Mouse (Mus musculus) forebrain, embryonic 10.5 days (tissue): ENCODE measurements at regions not wholly inside any gene's neighbourhood (a gene's known extent, or its start where the extent isn't known, plus 50 kb on each side); places are given as distances from the start of the nearest gene placed in this dataset.

Source experiments
- DNase-seq: peaks from one replicate; pipeline ENCODE4 v3.0.0-alpha.2; 2017; ENCODE audit warnings: low spot score; ENCODE audit errors: extremely low spot score
- H3K27ac ChIP-seq: fragments of 300-500 bp; sonication (generic); 2 replicates; pipeline ENCODE4 v1.5.1; 2016; ENCODE audit warnings: mild to moderate bottlenecking
- H3K27me3 ChIP-seq: fragments of 300-500 bp; sonication (generic); 2 replicates; pipeline ENCODE4 v1.6.1; 2016; ENCODE audit warnings: mild to moderate bottlenecking; ENCODE audit not compliant: poor library complexity, severe bottlenecking
- H3K36me3 ChIP-seq: fragments of 300-500 bp; sonication (generic); replicated peaks from 2 replicates; pipeline ENCODE4 v1.6.1; 2016; ENCODE audit warnings: mild to moderate bottlenecking, moderate library complexity
- H3K4me1 ChIP-seq: fragments of 300-500 bp; sonication (generic); 2 replicates; pipeline ENCODE4 v1.6.1; 2016
- H3K4me3 ChIP-seq: fragments of 300-500 bp; sonication (generic); 2 replicates; pipeline ENCODE4 v1.5.1; 2016; ENCODE audit warnings: mild to moderate bottlenecking, moderate library complexity
- H3K9me3 ChIP-seq: fragments of 300-500 bp; sonication (generic); 2 replicates; pipeline ENCODE4 v1.6.1; 2016; ENCODE audit warnings: mild to moderate bottlenecking, moderate library complexity
- WGBS: fragments of 180-500 bp; shearing (Covaris S2); methylation state at CpG from one replicate; pipeline ENCODE4 v1.1.7; 2016; 5-methylcytosine and 5-hydroxymethylcytosine counted together

DNA sequence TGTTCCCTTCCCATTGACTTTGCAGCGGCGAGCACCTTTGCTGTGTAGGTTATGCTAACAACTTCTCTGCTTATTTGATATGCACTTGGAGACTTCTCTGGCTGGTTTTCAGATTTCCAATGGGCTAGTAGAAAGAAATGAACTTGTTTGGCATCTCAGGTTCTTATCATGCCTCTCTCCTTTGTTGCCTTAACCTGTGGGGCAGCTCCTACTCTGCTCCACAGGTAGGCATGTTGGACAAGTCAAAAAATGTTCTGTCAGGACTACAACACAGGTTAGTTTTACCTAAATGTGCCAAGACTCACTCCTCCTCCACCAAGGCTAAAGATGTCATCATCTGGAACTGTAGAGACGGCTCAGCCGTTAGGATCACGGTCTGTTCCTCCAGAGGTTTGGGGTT is 1164.3 kb downstream of the 4930447A16Rik start:
- H3K9me3 ChIP-seq, result no peaks in the 10 kb centered on the region
- no peaks in the 10 kb centered on the region for H3K36me3 ChIP-seq
- no peak overlapping the region for H3K4me3 ChIP-seq
- no peak overlapping the region for H3K27ac ChIP-seq
- H3K27me3 ChIP-seq, result no peaks in the 10 kb centered on the region
- no peak for DNase-seq
- H3K4me1 ChIP-seq, result peaks cover 16% of the 10 kb centered on the region
- WGBS, result 98% methylated on average over 5 of the region's 5 CpGs

DNA sequence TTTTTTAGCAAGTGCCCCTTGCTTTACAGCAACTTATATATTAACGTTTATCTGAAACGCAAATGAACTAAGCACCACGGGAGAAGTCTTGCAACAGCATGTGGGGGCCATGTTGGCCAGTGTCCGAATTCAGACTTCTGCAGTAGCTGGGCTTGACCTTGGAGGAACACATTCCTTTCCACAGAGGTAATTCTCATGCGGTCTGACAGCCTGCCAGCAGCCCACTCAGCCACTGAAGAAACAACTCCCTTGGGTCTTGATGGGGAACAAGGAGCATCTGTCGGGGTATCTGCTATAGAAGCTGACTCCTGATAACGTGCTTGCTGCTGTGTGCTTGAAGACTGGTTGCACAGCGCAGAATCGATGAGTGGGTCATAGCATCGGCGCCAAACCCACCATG is 1168.7 kb downstream of the 4930447A16Rik start:
- H3K9me3 ChIP-seq, result no peaks in the 10 kb centered on the region
- no peak overlapping the region for H3K4me3 ChIP-seq

DNA sequence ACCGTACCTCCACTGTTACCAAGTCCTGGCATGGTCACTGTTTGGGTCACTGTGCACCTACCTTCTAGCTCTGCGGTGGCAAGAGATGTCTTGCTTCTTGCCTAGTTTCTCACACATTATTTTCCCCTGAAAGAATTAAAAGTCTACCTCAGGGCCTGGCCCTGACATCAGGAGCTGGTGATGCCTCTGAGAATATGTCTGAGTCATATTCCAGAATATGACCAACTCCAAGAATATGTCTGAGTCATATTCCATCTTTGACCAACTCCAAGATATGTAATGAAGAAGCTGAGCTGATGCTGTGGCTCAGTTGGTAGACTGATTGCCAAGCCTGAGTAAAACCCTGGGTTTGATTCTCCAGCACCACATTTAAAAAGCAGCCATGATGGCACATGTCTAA is 1169.4 kb downstream of the 4930447A16Rik start:
- Histone ChIP-seq H3K27me3 (no peaks in the 10 kb centered on the region), H3K4me3 (no peak overlapping the region), H3K36me3 (no peaks in the 10 kb centered on the region), H3K4me1 (no peaks in the 10 kb centered on the region), H3K9me3 (no peaks in the 10 kb centered on the region), H3K27ac (no peak overlapping the region)
- DNase-seq, result no peak
- WGBS, result 95% methylated on average over 2 of the region's 2 CpGs

More for the DNA sequence above, 1168.7 kb downstream of the 4930447A16Rik start:
- no peaks in the 10 kb centered on the region for H3K27me3 ChIP-seq
- no peaks in the 10 kb centered on the region for H3K36me3 ChIP-seq
- H3K4me1 ChIP-seq, result no peaks in the 10 kb centered on the region
- no peak for DNase-seq
- H3K27ac ChIP-seq, result no peak overlapping the region
- WGBS, result 92% methylated on average over 11 of the region's 11 CpGs

DNA sequence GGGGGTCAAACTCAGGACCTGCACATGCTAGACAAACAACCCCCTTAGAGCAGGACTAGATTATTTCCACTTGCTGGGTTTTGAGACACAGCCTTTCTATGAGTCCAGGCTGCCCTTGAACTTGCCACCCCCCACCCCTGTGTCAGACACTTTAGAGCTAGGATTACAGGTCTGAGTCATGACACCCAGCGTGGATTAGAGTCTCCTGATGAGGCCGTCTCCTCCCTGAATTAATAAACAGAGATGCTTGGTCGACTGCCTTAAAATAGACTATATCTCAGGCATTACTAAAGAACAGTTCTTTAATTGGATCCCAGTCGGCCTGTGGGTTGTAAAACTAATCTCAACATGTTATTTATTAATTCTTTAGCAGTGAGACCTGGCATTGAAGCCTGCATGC is 1170.5 kb downstream of the 4930447A16Rik start:
- no peaks in the 10 kb centered on the region for H3K27me3 ChIP-seq
- no peaks in the 10 kb centered on the region for H3K36me3 ChIP-seq
- H3K4me1 ChIP-seq, result no peaks in the 10 kb centered on the region
- H3K27ac ChIP-seq, result no peak overlapping the region
- DNase-seq, result no peak
- no peak overlapping the region for H3K4me3 ChIP-seq
- WGBS, result 68% methylated on average over 4 of the region's 4 CpGs
- H3K9me3 ChIP-seq, result no peaks in the 10 kb centered on the region

DNA sequence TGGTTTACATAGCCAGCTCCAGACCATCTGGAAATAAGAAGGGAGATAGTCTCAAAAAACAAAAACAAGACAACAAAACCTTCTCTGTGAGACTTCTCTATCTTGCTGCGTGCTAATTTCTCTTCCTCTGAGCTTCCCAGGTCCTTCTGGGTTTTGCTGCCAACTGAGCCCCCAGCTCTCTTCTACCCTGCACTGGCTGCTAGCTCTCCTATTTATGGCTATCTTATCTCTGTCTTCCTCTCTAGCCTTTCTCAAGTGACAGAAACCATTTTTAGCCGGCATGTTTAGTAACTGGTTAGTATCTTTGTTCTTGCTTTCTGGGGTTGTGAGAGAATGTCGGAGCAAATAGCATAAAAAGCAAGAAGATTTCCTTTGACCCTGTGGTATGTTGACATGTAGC is 1172.1 kb downstream of the 4930447A16Rik start:
- DNase-seq, result no peak
- Histone ChIP-seq H3K36me3 (no peaks in the 10 kb centered on the region), H3K9me3 (no peaks in the 10 kb centered on the region), H3K27ac (no peak overlapping the region), H3K27me3 (no peaks in the 10 kb centered on the region), H3K4me3 (no peak overlapping the region), H3K4me1 (no peaks in the 10 kb centered on the region)
- 87% methylated on average over 3 of the region's 3 CpGs for WGBS

DNA sequence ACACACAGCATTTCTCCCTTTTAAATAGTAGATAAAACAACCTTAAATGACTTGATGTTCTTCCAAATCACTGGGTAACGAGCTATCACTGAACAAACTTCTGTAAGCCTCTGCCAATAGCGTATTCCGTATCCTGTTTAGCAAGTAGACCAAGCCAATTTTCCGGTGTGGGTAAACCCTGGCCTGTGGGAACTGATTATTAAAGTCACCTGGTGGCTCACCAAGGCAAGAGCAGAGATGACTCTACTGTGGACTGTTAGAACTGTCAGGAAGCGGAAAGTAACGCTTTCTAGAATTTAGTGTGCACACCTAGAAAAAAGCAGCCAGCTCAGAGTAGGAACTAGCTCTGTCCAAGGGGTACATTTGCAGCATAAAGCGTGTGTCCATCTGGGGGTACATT is 1176.1 kb downstream of the 4930447A16Rik start:
- Histone ChIP-seq H3K4me3 (no peak overlapping the region), H3K27ac (no peak overlapping the region)
- 92% methylated on average over 7 of the region's 7 CpGs for WGBS

DNA sequence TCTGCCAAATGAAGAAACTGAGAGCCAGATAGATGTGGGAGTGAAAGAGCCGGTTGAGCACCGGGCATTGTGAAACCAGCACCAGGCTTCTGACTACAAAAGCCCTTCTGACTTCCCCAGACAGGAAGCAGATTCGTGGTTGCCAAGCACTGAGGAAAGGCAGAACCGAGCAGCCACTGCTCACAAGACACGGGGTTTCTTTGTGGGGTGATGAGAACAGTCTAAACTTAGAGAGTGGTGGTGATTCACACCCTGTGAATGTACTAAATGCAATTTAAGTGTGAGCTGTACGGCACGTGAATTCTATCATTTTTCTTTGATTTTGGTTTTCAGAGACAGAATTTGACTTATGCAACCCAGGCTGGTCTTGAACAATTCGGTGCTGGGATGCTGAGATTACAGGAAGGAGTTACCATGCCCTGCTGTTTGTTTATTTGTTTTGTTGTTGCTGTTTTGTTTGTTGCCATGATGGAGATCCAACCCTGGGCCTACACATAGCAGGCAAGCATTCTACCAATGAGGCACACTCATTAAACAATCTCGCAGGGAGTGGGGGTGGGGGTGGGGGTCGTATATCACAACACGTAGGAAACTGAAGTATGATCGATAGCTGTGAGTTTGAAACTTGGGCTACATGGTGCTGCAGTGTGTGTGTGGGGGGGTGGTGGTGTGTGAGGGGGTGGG is 1177.0 kb downstream of the 4930447A16Rik start:
- no peak for DNase-seq
- Histone ChIP-seq H3K27me3 (no peaks in the 10 kb centered on the region), H3K4me1 (no peaks in the 10 kb centered on the region), H3K9me3 (no peaks in the 10 kb centered on the region), H3K27ac (no peak overlapping the region), H3K4me3 (no peak overlapping the region), H3K36me3 (no peaks in the 10 kb centered on the region)
- WGBS, result 80% methylated on average over 12 of the region's 12 CpGs

More for the DNA sequence above, 1176.1 kb downstream of the 4930447A16Rik start:
- no peaks in the 10 kb centered on the region for H3K9me3 ChIP-seq
- H3K36me3 ChIP-seq, result no peaks in the 10 kb centered on the region
- H3K4me1 ChIP-seq, result no peaks in the 10 kb centered on the region
- H3K27me3 ChIP-seq, result no peaks in the 10 kb centered on the region
- DNase-seq, result no peak

DNA sequence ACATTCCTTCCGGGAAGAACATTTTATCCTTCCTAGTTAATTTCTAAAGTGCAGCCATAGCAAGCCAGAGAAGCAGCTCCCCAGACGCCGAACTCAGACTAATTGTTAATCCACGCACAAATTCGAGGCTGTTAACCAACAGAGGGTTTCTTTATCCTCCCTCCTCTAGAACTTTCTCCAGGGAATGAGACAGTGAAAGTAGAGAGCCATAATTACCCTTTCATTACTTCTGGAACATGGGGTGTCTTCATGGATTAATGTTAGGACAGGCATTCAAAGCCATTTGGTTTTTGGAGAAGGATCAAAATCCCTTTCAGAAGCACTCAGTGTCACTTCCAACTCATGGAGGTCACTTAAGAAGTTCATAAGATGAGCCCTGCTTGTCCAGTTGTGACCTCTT is 1178.6 kb downstream of the 4930447A16Rik start:
- DNase-seq, result no peak
- H3K27ac ChIP-seq, result no peak overlapping the region
- no peak overlapping the region for H3K4me3 ChIP-seq
- H3K36me3 ChIP-seq, result no peaks in the 10 kb centered on the region
- H3K27me3 ChIP-seq, result no peaks in the 10 kb centered on the region
- WGBS, result 81% methylated on average over 5 of the region's 5 CpGs
- H3K9me3 ChIP-seq, result no peaks in the 10 kb centered on the region
- H3K4me1 ChIP-seq, result no peaks in the 10 kb centered on the region

DNA sequence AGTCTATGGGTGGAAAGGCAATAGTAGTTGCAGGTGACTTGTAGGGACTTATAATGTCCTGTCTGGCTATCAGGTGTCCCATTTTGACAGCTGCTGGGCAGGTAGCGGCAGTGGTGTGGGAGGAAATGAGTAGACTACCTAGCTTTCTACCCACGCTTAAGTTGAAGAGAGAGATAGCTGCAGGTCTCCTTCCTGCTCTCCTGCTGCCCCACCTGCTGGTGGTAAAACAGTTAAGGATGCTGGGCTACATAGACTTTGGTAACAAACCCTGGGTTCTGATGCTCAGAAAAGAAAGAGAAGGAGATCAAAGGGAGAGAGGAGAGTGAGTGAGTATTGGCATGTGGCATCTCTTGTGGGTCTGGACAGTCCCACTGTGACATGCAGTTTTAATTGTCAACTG is 1182.0 kb downstream of the 4930447A16Rik start:
- Histone ChIP-seq H3K27ac (no peak overlapping the region), H3K4me3 (no peak overlapping the region), H3K27me3 (no peaks in the 10 kb centered on the region), H3K4me1 (no peaks in the 10 kb centered on the region), H3K9me3 (peaks cover 6% of the 10 kb centered on the region; the same call in 1 of the 2 replicates), H3K36me3 (no peaks in the 10 kb centered on the region)
- 76% methylated on average over 2 of the region's 2 CpGs for WGBS
- no peak for DNase-seq

DNA sequence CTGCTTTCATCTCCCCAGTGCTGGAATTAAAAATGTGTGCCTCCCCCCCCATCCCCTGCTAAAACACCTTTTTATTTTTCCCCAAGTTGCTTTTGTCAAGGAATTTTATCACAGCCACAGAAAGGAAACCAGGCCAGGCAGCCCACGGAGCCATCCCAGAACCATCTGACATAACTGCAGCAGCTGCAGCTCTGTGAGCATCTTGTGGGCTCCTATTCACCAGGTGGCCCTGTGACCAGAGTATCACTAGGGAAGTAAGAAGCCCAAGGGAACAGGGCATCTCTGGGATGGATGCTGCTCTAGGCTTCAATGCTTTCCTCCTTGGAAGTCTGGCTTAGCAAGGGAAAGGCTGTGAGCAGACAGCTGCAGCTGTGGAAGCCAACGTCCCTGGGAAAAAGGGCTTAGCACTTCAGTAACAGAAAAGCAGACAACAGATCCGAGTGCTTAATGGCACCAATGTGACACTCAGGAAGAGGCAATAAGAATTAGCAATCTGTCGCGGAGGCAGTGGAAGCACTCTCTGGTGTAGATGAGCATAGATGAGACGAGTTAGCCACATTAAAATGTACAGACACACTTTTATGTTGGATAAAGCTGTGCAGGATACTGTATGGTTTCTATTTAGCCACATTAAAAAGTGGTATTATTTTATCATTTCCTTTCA is 1183.0 kb downstream of the 4930447A16Rik start:
- 84% methylated on average over 6 of the region's 6 CpGs for WGBS
- no peaks in the 10 kb centered on the region for H3K27me3 ChIP-seq
- H3K4me1 ChIP-seq, result no peaks in the 10 kb centered on the region
- H3K27ac ChIP-seq, result no peak overlapping the region
- no peak for DNase-seq
- no peaks in the 10 kb centered on the region for H3K36me3 ChIP-seq
- H3K4me3 ChIP-seq, result no peak overlapping the region
- H3K9me3 ChIP-seq, result peaks cover 10% of the 10 kb centered on the region

DNA sequence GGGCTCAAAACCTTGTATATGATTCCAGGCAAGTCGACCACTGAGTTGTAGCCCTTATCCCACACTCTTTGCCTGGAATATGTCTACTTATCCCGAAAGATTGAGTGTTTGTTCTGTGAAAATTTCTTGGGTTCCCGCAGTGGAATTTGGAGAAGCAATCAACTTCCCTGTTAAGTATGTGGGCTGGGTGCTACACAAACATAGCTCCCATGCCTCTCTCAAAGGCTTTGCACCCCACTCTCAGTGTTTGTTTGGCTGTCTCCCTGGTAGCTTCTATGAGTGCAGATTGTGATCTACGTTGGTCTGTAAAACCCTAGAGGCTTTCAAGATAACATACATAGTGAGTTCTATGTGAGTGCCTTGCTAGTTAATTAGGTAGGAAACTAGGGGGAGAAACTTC is 1184.2 kb downstream of the 4930447A16Rik start:
- no peak overlapping the region for H3K27ac ChIP-seq
- no peak for DNase-seq
- no peak overlapping the region for H3K4me3 ChIP-seq
- H3K36me3 ChIP-seq, result no peaks in the 10 kb centered on the region
- H3K4me1 ChIP-seq, result no peaks in the 10 kb centered on the region
- H3K27me3 ChIP-seq, result no peaks in the 10 kb centered on the region
- WGBS, result 92% methylated on average over 4 of the region's 4 CpGs
- peaks cover 13% of the 10 kb centered on the region for H3K9me3 ChIP-seq
